Mouse (Mus musculus) cerebellum, adult 9-11 months (tissue): ENCODE measurements around the gene Chtf18.
A peak's percentile ranks its signal among the peaks of the same experiment; 100 is the strongest.

Experiments used
- DNase-seq: peaks from one replicate; pipeline ENCODE4 v3.0.0; 2022

The Chtf18 gene

DNA sequence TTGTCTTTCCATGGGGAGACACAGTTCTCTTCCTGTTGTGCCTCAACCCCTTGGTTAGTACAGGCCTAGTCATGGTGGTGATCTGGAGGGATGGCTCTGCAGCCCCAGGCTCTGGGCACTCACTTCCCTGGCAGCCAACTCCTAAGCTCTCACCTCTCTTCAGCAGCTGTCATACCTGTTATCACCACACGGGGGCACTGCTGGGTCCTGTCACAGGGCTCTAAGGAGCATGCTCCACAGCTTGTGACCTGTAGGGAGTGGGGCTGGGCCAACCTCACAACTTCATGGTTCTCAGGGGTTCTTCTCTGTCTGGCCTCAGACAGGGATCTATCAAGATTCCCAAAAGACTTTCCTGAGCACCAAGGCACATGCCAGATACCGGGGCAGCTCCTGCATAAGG lies 4.9 kb upstream of the Chtf18 start:
- peak; percentile 79 for DNase-seq

- DNase-seq, result no peak
Observed at GRCm38 (mm10) chr17:25728009-25728270, 721 bp upstream of the Chtf18 start.

- DNase-seq, result no peak
Observed at GRCm38 (mm10) chr17:25725264-25725663, 2.0 kb downstream of the Chtf18 start.

GRCm38 (mm10) chr17:25723919-25724318 lies 3.3 kb downstream of the Chtf18 start:
- DNase-seq, result no peak

DNA sequence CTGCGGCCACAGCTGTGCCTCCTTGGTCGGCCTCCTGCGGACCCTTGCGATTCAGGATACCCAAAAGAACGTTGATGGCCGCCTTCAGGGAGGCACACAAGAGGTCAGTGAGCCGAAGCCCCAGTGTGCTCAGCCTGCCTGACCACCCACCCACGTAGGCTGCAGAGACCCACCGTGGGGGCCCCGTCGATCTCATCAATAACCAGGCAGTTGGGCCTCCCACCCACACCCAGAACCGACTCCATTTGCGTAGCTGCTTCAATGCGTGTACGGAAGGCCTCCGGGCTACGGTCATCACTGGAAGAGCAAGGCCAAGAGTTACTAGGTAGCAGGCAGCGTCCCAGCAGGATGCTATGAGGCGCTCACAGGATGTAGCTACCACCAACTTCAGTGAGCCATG lies 3.7 kb downstream of the Chtf18 start:
- DNase-seq, result no peak

GRCm38 (mm10) chr17:25721476-25721875 lies 5.7 kb downstream of the Chtf18 start:
- DNase-seq, result no peak

DNA sequence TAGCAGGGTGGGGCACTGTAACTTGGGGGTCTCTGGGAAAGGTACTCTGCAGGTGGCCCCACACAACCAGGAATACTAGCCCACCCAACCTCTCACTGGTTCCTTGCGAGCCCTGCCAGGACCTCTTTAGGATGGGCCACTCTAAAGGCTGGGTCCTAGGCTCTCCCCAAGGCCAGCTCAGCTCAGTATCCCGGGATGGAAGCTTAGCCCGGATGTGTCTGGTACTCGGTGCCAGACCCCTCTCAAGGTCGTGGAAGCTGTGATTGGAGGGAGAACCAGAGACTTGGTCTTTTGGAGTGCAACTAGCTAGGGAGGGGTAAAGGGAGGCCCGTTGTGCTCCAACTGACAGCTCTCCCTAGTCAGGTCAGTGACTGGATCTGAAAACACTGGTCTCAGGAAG lies 9.5 kb downstream of the Chtf18 start:
- DNase-seq, result no peak

DNA sequence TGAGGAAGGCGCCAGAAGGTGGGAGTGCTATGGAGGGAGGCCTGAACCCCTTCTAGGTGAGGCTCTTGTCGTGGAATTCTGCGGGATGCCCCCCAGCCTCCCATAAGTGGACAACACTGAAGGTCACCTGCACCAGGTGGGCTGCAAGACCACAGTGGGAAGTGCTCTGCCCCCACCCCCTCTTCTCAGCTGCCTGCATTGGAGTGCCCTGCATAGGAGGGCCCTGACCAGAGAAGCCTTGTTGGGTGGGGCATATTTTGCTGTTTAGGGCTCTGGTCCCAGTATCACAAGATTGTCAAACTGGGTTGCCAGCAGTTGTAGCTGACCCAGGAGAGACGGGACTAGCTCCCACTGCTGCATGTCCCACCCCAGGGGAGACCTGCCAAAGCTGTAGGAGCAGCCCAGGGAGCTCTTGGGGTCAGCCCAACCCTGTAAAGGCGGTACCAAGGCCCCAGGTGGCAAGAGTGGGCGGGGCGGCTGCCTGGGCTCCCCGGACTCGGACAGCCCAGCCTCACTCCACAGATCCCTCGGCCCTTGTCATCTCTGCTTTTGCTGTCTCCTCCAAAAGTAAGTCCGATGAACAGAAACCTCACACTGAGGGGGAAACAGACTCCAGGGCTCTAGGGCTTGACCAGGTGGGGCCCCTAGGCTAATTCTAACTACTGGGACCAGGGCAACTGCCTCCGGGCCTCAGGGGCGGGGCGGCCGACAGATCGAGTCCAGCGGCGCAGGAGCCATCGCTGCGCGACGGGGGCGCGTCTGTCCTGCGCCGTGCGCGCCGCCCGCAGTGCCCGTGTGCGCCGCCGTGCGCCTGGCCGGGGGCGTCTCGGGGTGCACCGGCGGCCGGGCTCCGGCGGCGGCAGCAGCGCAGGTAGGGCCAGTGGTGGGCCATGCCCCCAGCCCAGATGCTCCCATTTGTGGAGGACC lies 10.2 kb downstream of the Chtf18 start, which contains the start of gene Gng13:
Gene Gng13, plus strand, starts transcription at position 461 of the 927 bp plus-strand sequence.
- no peak for DNase-seq

- no peak for DNase-seq
Observed at GRCm38 (mm10) chr17:25716130-25716529, 11.1 kb downstream of the Chtf18 start.

- no peak for DNase-seq
Observed at GRCm38 (mm10) chr17:25715627-25716026, 11.6 kb downstream of the Chtf18 start.

DNA sequence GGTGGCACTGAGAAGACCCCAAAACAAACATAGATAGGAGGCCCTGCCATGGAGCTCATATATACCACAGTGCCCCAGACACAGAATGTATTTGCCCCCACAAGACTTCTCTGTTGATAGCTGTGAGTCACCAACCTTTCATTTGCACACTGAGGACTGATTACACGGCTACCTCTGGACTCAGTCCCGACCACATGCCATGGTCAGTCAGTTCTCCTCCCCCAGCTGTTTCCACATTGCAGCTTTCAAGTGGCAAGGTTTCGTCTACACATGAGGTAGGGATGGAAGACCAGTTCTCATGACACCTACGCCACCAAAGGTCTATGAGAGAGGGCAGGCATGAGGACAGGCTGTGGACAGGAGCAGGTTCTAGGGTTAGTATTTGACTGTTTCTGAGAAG lies 16.1 kb downstream of the Chtf18 start:
- no peak for DNase-seq

DNA sequence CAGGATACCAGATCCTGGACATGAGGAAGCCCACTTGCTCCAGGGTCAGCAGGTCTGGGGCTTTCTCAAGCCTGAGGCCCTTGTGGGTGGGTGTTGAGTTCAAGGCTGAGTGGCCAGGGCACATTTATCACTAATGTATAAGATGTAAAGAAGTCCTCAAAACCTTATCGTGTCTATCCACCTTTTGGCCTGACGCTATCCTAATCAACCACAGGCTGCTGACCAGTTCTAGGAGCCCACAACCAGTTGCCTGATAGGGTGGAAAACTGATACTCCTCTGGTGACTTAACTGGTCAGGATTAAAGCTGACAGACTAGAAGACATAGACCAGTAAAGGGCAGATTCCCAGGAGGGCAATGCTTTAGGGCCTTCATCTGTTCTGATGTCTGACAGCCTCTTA lies 17.2 kb downstream of the Chtf18 start:
- no peak for DNase-seq

DNA sequence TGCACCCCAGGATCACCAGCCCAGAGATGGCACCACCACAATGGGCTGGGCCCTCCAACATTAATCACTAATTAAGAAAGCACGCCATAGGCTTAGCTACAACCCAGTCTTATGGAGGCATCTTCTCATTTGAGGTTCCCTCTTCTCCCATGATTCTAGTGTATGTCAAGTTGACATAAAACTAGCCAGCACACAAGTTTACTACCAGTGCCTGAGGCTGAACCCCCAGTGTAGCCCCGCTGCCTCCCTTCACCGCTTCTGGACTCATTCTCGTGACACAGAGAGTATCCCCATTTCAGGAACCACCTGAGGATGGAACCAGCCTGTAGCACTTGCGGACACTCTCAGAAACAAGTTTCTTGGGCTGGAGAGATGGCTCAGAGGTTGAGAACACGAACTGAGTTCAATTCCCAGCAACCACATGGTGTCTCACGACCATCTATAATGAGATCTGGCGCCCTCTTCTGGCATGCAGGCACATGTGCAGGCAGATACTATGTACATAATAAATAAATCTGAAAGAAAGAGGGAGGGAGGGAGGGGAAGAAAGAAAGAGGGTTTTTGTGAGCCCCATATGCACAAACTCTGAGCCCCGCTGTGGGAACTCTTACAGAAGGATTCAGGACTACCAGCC lies 26.2 kb downstream of the Chtf18 start:
- DNase-seq, result no peak

- DNase-seq, result peak; percentile 52
Observed at GRCm38 (mm10) chr17:25698446-25698845, 28.8 kb downstream of the Chtf18 start.

- no peak for DNase-seq
Observed at GRCm38 (mm10) chr17:25696263-25696662, 31.0 kb downstream of the Chtf18 start.

DNA sequence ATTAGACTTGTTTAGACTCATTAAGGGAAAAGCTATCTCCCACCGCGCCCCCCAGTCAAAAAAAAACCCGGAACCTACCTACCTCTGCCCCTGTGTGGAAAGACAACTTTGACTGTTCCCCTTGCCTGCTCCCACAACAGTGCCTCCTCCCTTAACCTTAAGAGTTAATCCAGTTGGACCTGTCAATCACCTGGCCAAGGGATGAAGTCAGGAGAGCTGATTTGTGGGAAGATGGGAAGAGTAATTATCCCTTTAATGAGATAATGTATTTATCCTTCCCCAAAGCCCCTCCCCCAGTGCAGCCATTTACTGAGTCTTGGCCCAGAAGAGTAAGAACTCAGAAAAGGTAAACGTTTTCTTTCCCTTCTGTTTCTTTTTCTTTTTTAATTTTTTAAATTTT lies 38.3 kb downstream of the Chtf18 start:
- DNase-seq, result no peak

GRCm38 (mm10) chr17:25686323-25686722 lies 40.9 kb downstream of the Chtf18 start:
- no peak for DNase-seq

DNA sequence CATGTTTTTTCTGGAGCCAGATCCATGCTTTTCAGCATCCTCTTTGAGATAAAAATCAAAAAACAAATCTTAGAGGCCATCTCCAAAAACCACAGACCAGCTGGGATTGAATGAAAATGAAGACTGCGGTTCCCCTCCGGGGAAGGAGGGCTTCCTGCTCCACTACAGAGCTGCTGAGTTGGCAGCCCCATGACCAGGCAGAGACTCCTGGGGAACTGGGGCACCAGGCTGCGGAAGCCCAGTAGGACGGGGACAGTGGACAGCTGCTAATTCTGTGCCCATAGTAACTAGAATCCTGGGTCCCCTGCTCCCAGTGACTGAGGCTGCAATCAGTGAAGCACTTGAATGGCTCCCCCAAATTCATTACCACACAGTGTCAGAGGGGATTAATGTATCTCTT lies 45.6 kb downstream of the Chtf18 start:
- no peak for DNase-seq

DNA sequence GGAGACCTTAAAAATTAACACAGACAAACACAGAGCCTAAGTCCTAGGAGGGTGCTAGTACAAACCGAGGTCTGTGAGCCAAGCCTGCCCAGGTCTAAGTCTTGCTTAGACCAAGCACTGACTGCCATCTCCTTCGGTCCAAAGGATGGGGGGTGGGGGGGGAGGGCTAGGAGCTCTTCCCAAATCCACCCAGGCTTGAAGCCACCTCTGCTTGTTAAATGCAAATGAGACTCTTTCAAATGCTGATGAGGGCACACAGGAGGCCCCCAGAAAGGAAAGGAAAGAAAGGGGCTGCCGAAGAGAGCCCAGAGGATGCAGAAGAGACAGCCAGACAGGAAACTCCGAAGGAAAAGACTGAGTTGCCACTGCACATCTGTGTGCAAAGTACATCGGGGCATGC lies 47.4 kb downstream of the Chtf18 start:
- DNase-seq, result no peak

DNA sequence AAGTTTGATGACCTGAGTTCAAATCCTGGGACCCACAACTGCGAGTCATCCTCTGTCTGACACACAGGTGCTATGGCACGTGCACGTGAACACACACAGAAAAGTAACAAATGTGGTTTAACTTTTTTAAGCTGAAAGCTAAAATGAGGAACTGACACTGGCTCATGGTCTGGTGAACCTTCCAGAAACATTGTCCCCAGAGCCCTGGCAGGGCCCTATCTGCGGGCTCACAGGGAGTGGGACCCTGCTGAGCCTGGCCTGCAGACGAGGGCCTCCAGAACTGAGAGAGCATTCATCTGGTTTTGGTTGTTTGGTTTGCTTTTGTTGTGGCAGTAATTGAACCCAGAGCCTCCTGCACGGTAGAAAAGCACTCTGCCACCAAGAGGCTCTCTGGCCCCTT lies 49.2 kb downstream of the Chtf18 start:
- DNase-seq, result no peak

- DNase-seq, result no peak
Observed at GRCm38 (mm10) chr17:25672982-25673381, 54.2 kb downstream of the Chtf18 start.
